Mouse (Mus musculus): ENCODE measurements around the gene Nfib.

- TF ChIP-seq CTCF (IDR thresholded peaks at IDR 0.05; ENCODE audit: insufficient read depth, low read length) (no peak), POLR2A (IDR thresholded peaks at IDR 0.05; ENCODE audit: borderline replicate concordance, extremely low read depth, low read depth, low read length) (no peak)
Observed at GRCm38 (mm10) chr4:82634365-82634764, 71.2 kb downstream of the Nfib start.

Measured in lung, adult 2 months (tissue).